Mouse (Mus musculus) CH12F3 (cell line): ENCODE measurements around the gene Amer3.
"Not testable (repeated sequence)": the region's sequence is repeated elsewhere in the genome, so short reads cannot be mapped to it uniquely, and the experiment has no call there.

Source experiments
- in situ Hi-C: fragments of 300-500 bp; cut with MboI; formaldehyde crosslinking; loops from 2 replicates; pipeline ENCODE4 v1.14.3; 2020; ENCODE audit warnings: low sequenced_read_pairs

Amer3 gene

DNA sequence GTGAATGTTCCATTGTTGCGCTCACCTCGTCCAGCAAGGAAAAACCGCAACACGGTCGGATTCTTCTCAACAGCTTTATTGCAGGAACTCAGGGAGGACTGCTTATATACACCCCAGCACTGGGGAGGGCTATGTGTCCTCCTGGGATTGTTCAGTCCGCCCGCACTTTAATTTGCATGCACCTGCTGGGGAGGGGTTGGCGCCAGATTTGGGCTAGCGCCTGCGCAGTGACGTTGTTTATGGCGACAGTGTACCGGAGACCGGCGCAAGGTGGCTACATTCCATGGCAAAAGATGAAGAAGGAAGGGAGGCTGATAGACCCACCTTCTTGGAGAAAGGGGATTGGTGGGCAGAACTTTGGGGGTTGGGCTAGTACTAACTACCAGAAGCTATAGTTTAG is 20.5 kb downstream of the Amer3 start:
- in situ Hi-C loops, result loop anchor here (10.0 kb wide), 1 partner anchor 85 kb away; no protein-coding TSS in a partner anchor

DNA sequence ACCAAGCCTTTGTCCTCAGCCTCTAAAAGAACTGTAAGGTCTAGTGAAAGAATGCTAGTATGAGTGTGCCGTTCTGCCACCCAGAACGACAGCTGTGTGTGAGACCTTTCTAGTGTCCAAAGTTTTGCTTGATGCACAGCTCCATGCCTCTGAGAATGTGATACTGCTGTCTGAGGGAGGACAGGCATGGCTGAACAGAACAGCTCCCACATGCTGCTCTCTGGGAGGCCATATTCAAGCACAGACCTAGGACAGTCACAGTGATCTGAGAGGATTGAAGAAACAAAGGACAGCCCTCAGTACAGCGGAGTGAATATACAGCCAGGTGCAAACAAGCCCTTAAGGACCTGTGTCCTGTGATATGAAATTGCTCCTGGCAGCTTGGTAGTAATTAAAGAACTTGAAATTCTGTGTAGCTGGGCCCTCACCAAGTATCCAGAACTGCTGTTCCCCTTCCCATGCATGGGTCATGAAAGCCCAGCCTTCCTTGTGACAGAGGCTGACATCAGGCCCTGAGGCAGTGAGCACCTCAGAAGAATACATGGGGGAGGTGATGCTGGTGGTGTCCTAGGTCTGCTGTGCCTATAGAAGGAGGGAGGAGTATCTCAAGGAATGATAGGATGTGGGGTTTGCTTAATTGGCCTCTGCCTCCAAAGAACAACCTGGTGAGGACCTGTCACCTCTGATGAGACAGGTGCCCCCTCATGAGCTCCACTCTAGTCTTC is 22.0 kb downstream of the Amer3 start:
- in situ Hi-C loops, result no loop called here

DNA sequence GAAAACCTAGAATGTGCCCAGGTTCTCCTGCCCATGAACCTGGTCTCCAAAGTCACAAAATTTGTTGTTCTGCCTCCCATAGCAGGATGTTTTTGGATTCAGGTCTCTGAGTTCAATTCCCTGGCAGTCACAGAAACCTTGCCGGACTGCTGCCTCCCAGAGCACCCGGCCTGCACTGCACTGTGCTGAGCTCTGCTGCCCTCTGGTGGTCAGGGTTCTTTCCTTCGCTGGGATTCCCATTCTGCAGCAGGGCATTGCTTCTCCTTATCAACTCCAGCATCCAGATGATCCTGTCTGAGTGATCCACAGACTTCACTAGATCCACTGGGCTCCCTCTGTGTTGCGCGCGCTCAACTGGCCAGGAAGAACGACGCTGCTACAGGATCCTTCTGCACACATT is 22.9 kb downstream of the Amer3 start:
- in situ Hi-C loops, result no loop called here

DNA sequence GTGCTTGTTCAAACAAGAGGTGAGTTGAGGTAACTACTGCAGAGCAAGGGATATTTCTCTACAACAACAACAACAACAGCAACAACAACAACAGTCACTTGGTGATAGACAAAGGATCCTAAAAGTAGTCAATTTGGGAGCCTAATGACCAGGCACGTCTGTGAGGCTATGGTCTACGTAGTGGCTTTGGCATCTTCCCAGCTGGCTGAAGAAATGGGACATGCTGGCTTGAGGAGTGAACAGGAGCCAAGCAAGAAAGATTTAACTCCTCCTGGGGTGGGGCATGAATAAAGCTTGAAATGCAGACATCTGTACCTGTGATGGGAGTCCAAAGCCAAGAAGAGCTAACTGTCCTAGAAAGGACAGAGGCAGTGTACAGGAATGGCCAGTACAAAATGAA is 34.3 kb downstream of the Amer3 start:
- in situ Hi-C loops, result no loop called here

DNA sequence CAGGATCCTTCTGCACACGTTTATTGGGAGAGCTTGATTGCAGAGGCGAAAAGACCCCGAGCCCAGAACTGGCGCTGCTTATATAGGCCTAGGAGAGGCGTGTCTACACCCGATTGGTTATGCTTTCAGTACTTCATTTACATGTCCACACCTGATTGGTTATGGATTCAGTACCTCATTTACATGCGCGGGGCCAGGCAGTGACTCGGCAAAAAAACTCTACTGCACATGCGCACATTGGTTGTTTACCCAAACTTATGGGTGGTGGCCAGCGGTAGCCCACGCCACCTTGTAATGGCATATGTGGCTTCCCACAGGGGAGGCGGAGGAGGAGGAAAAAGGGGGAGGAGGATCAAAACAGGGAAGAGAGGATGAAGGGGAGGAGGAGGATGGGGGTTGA is 40.7 kb downstream of the Amer3 start:
- in situ Hi-C loops, result not testable (repeated sequence)

DNA sequence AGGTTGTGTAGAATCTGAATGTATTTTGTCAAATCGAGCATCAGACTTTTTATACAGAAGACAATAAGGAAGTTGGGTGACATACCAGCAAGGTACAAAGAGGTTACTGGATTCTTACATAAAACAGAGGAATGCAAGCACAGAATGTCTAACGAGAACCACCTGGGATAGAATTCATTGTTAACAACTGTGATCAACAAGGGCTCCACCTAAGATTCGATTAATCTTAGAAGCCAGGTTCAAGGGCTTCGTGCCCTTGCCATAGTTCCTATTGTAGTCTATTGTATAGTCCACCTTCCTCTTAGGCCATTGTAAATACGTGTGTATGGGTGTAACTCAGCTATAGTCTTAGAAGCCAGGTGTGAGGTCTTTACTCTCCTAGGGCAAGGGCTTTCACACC is 41.3 kb downstream of the Amer3 start:
- in situ Hi-C loops, result not testable (repeated sequence)

DNA sequence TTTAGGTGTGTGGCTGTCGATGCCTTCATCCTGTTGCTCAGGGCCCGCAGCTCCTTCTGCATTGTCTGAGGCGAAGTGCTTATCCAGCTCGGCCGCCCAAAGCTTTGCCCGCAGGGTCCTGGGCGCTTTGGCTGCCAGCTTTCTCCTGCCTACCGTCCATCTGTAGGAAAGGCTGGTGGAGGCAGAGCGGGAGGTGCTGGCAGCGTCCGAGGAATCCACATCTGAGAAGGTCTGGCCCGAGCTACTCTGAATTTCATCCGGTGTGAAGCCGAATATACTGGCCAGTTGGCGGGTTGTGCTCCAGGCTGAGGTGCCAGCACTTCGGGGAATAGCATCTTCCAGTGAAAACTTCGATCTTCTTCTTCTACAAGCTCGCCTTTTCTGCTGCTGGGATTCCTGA is 56.3 kb downstream of the Amer3 start:
- in situ Hi-C loops, result no loop called here
